ENCODE assay signal across 21 mouse cellular contexts in genomic region chrX:12142832-12143231, GRCm38 (mm10).
"Had no signal": no experiment of that assay in that cellular context is flagged by ENCODE, and none has a peak within 500 bp of the region (broad histone marks: within the 10 kb centered on the region; RNA-seq: fewer than 3 reads in every experiment).

No protein-coding gene starts in this region.

- DNase-seq: liver, postnatal 0 days; lung, adult 2 months; lung, postnatal 14 days; lung, postnatal 36 days; retina, postnatal 1 day; right cerebral cortex, adult 18-20 months; right cerebral cortex, postnatal 25 days; right cerebral cortex, postnatal 4 days; spleen, adult 18-20 months; thymus, adult 18-20 months; thymus, postnatal 14 days; thymus, postnatal 36 days had no signal

- H3K4me2 ChIP-seq: lung, embryonic 15.5 days; midbrain, embryonic 13.5 days; midbrain, embryonic 15.5 days; neural tube, embryonic 13.5 days; neural tube, embryonic 15.5 days had no signal

- H3K27ac ChIP-seq: lung, embryonic 15.5 days; macrophage; midbrain, embryonic 10.5 days; midbrain, embryonic 13.5 days; midbrain, embryonic 15.5 days; neural tube, embryonic 13.5 days; neural tube, embryonic 15.5 days had no signal

- H3K9me3 ChIP-seq: lung, embryonic 15.5 days; midbrain, embryonic 10.5 days; midbrain, embryonic 13.5 days; midbrain, embryonic 15.5 days; neural tube, embryonic 13.5 days; neural tube, embryonic 15.5 days had no signal

- H3K36me3 ChIP-seq: lung, embryonic 15.5 days; midbrain, embryonic 10.5 days; midbrain, embryonic 13.5 days; midbrain, embryonic 15.5 days; neural tube, embryonic 13.5 days; neural tube, embryonic 15.5 days had no signal

- H3K4me3 ChIP-seq: lung, embryonic 15.5 days; midbrain, embryonic 10.5 days; midbrain, embryonic 13.5 days; midbrain, embryonic 15.5 days; myocyte; neural tube, embryonic 13.5 days; neural tube, embryonic 15.5 days had no signal

- H3K9ac ChIP-seq: liver, postnatal 0 days; lung, embryonic 15.5 days; midbrain, embryonic 13.5 days; midbrain, embryonic 15.5 days; neural tube, embryonic 13.5 days; neural tube, embryonic 15.5 days had no signal

- ATAC-seq: liver, postnatal 0 days; lung, postnatal 0 days; midbrain, embryonic 13.5 days; midbrain, embryonic 15.5 days had no signal
